Mouse (Mus musculus): ENCODE data around the gene Pax2. TPM values are rescaled to one million over a fixed set of nuclear protein-coding genes. Genes with fewer than 3 reads are reported as not detected.

Gene Pax2
- polyA plus RNA-seq, 1 experiment, result not detected

GRCm38 (mm10) chr19:44823657-44824056 is 67.8 kb downstream of the Pax2 start:
- peaks cover 26% of the 10 kb centered on the region for H3K27me3 ChIP-seq (ENCODE audit: control insufficient read depth)
- no peak overlapping the region for H3K4me3 ChIP-seq (replicated peaks)
- no peaks in the 10 kb centered on the region for H3K36me3 ChIP-seq (ENCODE audit: control insufficient read depth)
- no peaks in the 10 kb centered on the region for H3K4me1 ChIP-seq (ENCODE audit: control insufficient read depth)
- H3K9me3 ChIP-seq (ENCODE audit: control insufficient read depth, low read length), result no peaks in the 10 kb centered on the region
- TF ChIP-seq GATA1 (IDR thresholded peaks at IDR 0.05; ENCODE audit: low read length) (no peak), TAL1 (IDR thresholded peaks at IDR 0.05; ENCODE audit: low read length) (no peak)

- Histone ChIP-seq H3K4me3 (replicated peaks) (no peak overlapping the region), H3K27me3 (ENCODE audit: control insufficient read depth) (peaks cover 29% of the 10 kb centered on the region), H3K36me3 (ENCODE audit: control insufficient read depth) (no peaks in the 10 kb centered on the region), H3K9me3 (ENCODE audit: control insufficient read depth, low read length) (no peaks in the 10 kb centered on the region), H3K4me1 (ENCODE audit: control insufficient read depth) (no peaks in the 10 kb centered on the region)
- no peak for TF ChIP-seq TAL1 (IDR thresholded peaks at IDR 0.05; ENCODE audit: low read length)
- TF ChIP-seq GATA1 (IDR thresholded peaks at IDR 0.05; ENCODE audit: low read length), result no peak
These were observed 69.4 kb downstream of the Pax2 start for GRCm38 (mm10) chr19:44825216-44825768.

DNA sequence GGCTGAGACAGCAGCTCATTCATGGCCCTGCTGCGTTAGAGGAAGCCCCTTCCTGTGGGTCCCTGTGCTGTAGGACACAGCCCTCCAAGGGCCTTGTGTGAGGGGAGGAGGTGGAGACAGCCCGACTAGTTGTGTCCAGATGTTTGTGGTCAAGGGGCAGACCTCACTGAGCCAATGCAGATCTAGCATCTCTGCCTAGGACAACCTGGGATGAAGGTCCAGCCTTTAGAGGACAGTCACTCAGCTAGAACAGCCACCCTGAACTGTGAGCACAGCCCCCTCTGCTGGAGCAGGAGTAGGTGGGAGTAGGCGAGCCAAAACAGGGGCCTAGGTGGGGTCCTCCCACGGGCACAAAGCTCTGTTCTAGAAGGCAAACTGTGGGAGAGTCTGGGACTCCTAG is 70.0 kb downstream of the Pax2 start:
- Histone ChIP-seq H3K4me1 (ENCODE audit: control insufficient read depth) (no peaks in the 10 kb centered on the region), H3K27me3 (ENCODE audit: control insufficient read depth) (peaks cover 29% of the 10 kb centered on the region), H3K4me3 (replicated peaks) (no peak overlapping the region), H3K36me3 (ENCODE audit: control insufficient read depth) (no peaks in the 10 kb centered on the region), H3K9me3 (ENCODE audit: control insufficient read depth, low read length) (no peaks in the 10 kb centered on the region)
- TF ChIP-seq GATA1 (IDR thresholded peaks at IDR 0.05; ENCODE audit: low read length) (no peak), TAL1 (IDR thresholded peaks at IDR 0.05; ENCODE audit: low read length) (no peak)

GRCm38 (mm10) chr19:44833391-44833790 is 77.5 kb downstream of the Pax2 start:
- no peaks in the 10 kb centered on the region for H3K36me3 ChIP-seq (ENCODE audit: control insufficient read depth)
- H3K27me3 ChIP-seq (ENCODE audit: control insufficient read depth), result peaks cover 71% of the 10 kb centered on the region
- 0 out of 2 replicates have a peak, but pooled peaks cover 2% of the 10 kb centered on the region for H3K4me1 ChIP-seq (ENCODE audit: control insufficient read depth)
- TF ChIP-seq GATA1 (IDR thresholded peaks at IDR 0.05; ENCODE audit: low read length) (no peak), TAL1 (IDR thresholded peaks at IDR 0.05; ENCODE audit: low read length) (no peak)
- peaks cover 4% of the 10 kb centered on the region; the same call in 1 of the 2 replicates for H3K9me3 ChIP-seq (ENCODE audit: control insufficient read depth, low read length)
- no peak overlapping the region for H3K4me3 ChIP-seq (replicated peaks)

DNA sequence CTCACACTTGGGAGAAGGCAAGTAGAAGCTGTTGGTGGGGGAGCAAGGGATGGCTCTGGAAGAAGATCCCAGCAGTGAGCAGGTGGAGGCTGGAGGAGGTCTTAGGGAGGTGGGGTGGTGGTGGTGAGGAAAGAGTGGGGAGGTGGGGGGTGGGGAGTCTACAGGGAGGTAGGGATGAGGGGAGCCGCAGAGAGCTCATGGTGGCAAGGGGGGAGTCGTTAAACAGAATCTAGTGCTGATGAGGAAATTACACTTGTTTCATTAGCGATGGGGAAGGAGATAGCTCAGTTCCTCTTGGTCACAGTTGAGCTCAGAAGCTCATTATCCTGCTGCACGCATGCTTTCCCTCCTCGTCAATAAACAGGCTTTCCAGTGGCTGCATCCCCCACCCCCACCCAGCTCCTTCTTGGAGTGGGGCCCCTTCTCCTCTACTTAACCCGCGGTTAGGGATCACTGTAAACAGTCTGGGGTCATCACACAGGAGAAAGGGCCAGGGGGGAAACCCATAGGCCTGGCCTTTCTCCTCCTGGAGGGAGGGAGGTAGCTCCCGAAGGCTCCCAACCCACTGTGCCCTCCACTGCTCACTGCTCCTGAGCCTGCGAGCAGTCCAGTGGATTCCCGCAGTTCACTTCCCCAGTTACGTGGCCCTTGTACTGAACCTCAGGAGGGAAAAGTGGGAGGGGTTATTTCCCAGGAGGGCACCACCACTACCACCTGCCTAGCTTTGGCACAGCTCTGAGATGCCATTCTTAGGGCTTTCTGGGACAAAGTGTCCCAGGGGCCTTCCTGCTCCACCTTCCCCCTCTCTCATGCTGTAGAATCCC is 78.6 kb downstream of the Pax2 start:
- H3K9me3 ChIP-seq (ENCODE audit: control insufficient read depth, low read length), result peaks cover 4% of the 10 kb centered on the region; the same call in 1 of the 2 replicates
- H3K4me3 ChIP-seq (replicated peaks), result no peak overlapping the region
- no peak for TF ChIP-seq TAL1 (IDR thresholded peaks at IDR 0.05; ENCODE audit: low read length)
- no peak for TF ChIP-seq GATA1 (IDR thresholded peaks at IDR 0.05; ENCODE audit: low read length)
- H3K36me3 ChIP-seq (ENCODE audit: control insufficient read depth), result no peaks in the 10 kb centered on the region
- H3K4me1 ChIP-seq (ENCODE audit: control insufficient read depth), result 0 out of 2 replicates have a peak, but pooled peaks cover 2% of the 10 kb centered on the region
- peaks cover 78% of the 10 kb centered on the region for H3K27me3 ChIP-seq (ENCODE audit: control insufficient read depth)

- H3K9me3 ChIP-seq (ENCODE audit: control insufficient read depth, low read length), result peaks cover 4% of the 10 kb centered on the region; the same call in 1 of the 2 replicates
- peaks cover 85% of the 10 kb centered on the region for H3K27me3 ChIP-seq (ENCODE audit: control insufficient read depth)
- TF ChIP-seq TAL1 (IDR thresholded peaks at IDR 0.05; ENCODE audit: low read length) (no peak), GATA1 (IDR thresholded peaks at IDR 0.05; ENCODE audit: low read length) (no peak)
- no peak overlapping the region for H3K4me3 ChIP-seq (replicated peaks)
- H3K4me1 ChIP-seq (ENCODE audit: control insufficient read depth), result 0 out of 2 replicates have a peak, but pooled peaks cover 2% of the 10 kb centered on the region
- no peaks in the 10 kb centered on the region for H3K36me3 ChIP-seq (ENCODE audit: control insufficient read depth)
These were observed 79.4 kb downstream of the Pax2 start for GRCm38 (mm10) chr19:44835042-44835930.

DNA sequence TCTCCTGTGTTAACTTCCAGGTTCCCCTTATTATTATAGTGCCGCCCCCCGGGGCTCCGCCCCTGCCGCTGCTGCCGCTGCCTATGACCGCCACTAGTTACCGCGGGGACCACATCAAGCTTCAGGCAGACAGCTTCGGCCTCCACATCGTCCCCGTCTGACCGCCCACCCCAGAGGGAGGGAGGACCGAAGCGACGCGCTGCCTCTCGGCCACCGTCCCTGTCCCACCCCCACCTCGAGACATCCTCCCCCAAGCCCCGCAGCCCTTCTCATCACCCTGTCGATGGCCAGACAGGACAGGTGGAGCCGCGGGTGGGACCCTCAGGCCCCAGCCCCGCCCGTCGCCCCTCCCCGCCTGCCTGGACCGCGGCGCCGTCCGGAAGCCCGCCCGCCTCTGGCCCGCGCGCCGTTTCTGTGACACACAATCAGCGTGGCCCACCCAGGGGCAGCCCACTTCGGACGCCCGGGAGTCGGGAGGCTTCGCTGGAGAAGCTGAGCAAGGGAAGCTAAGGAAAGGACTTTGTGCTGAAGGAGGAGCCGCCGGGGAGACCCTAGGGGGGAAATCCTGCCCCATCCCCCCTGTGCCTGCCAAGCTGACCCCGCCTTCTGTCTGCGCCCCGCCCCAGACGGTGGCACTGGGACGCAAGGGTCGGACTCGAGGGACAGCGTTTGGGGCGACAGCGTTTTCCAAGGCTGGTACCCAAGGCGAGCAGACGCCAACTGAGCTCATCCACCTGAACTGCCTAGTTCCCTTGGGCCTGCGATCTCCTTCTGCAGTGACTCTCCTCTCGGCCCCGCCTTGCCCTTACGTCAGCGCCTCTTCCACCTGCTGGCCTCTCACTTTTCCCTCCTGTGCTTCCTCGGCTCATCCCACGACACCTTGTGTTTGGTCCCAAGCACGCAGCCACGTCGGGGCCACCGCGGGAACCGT is 80.4 kb downstream of the Pax2 start:
- H3K4me1 ChIP-seq (ENCODE audit: control insufficient read depth), result 0 out of 2 replicates have a peak, but pooled peaks cover 2% of the 10 kb centered on the region
- no peak overlapping the region for H3K4me3 ChIP-seq (replicated peaks)
- TF ChIP-seq GATA1 (IDR thresholded peaks at IDR 0.05; ENCODE audit: low read length), result no peak
- TF ChIP-seq TAL1 (IDR thresholded peaks at IDR 0.05; ENCODE audit: low read length), result no peak
- H3K36me3 ChIP-seq (ENCODE audit: control insufficient read depth), result no peaks in the 10 kb centered on the region
- peaks cover 4% of the 10 kb centered on the region; the same call in 1 of the 2 replicates for H3K9me3 ChIP-seq (ENCODE audit: control insufficient read depth, low read length)
- peaks cover 82% of the 10 kb centered on the region for H3K27me3 ChIP-seq (ENCODE audit: control insufficient read depth)
